Mouse (Mus musculus) lung, embryonic 14.5 days (tissue): ENCODE results near the gene Abhd14a. TPM values are rescaled to one million over a fixed set of nuclear protein-coding genes. Genes with fewer than 3 reads are reported as not detected.
"Not testable (repeated sequence)": the region's sequence is repeated elsewhere in the genome, so short reads cannot be mapped to it uniquely, and the experiment has no call there.

ENCODE experiments used
- ATAC-seq: fragments of 200-750 bp; cut with Nextera tagmentation; 2 replicates; pipeline ENCODE4 v1.8.0; 2017; ENCODE audit warnings: mild to moderate bottlenecking, moderate TSS enrichment, moderate library complexity; ENCODE audit not compliant: insufficient read depth
- DNase-seq: peaks from one replicate; pipeline ENCODE4 v3.0.0-alpha.2; 2015
- H3K27ac ChIP-seq: fragments of 300-500 bp; sonication (generic); 2 replicates; pipeline ENCODE4 v1.5.1; 2014; ENCODE audit warnings: low read depth, mild to moderate bottlenecking, moderate library complexity
- H3K27me3 ChIP-seq: fragments of 300-500 bp; sonication (generic); 2 replicates; pipeline ENCODE4 v1.6.1; 2014; ENCODE audit warnings: low read length, control low read depth; ENCODE audit not compliant: insufficient read depth
- H3K36me3 ChIP-seq: fragments of 300-500 bp; sonication (generic); 2 replicates; pipeline ENCODE4 v1.6.1; 2014; ENCODE audit warnings: control low read depth; ENCODE audit not compliant: insufficient read depth
- H3K4me1 ChIP-seq: fragments of 300-500 bp; sonication (generic); 2 replicates; pipeline ENCODE4 v1.6.1; 2014; ENCODE audit warnings: antibody characterized with exemption, control low read depth; ENCODE audit not compliant: insufficient read depth
- H3K4me2 ChIP-seq: fragments of 300-500 bp; sonication (generic); 2 replicates; pipeline ENCODE4 v1.6.1; 2014; ENCODE audit warnings: mild to moderate bottlenecking
- H3K4me3 ChIP-seq: fragments of 300-500 bp; sonication (generic); 2 replicates; pipeline ENCODE4 v1.5.1; 2014; ENCODE audit warnings: low read depth, low read length
- H3K9ac ChIP-seq: fragments of 300-500 bp; sonication (generic); 2 replicates; pipeline ENCODE4 v1.6.1; 2014
- H3K9me3 ChIP-seq: fragments of 300-500 bp; sonication (generic); 2 replicates; pipeline ENCODE4 v1.6.1; 2016; ENCODE audit warnings: low read depth, low read length, control low read depth
- CTCF ChIP-seq: IDR thresholded peaks from 2 replicates; pipeline ENCODE4 v1.5.1; 2016; ENCODE audit warnings: antibody characterized with exemption, low read depth
- WGBS: fragments of 180-500 bp; shearing (Covaris S2); extraction: QIAGEN DNeasy Blood & Tissue Kit; methylation state at CpG from one replicate; pipeline ENCODE4 v1.1.7; 2014; 5-methylcytosine and 5-hydroxymethylcytosine counted together
- polyA plus RNA-seq: library from polyadenylated mRNA; unstranded; fragments of >200 nt; fragmentation: Nextera tagmentation; extraction: Ambion mirVana; gene quantifications from 2 replicates; pipeline ENCODE4 v1.2.1, GENCODE M21; 2014

Gene Abhd14a
- polyA plus RNA-seq = 46.0 and 48.4 TPM in 2 replicates

- Histone ChIP-seq H3K9ac (peak within 1 kb of the TSS; percentile 71), H3K36me3 (0 out of 2 replicates have a peak, but pooled peaks cover 3% of the 10 kb centered on the region), H3K4me1 (peaks cover 28% of the 10 kb centered on the region), H3K9me3 (no peaks in the 10 kb centered on the region), H3K4me2 (peak within 1 kb of the TSS; percentile 89), H3K27ac (peak within 1 kb of the TSS; percentile 70), H3K27me3 (no peaks in the 10 kb centered on the region), H3K4me3 (peak within 1 kb of the TSS; percentile 54)
- peak; percentile 86 for ATAC-seq
- WGBS = under 1% methylated on average over 24 of the region's 24 CpGs
- TF ChIP-seq CTCF = peak; percentile 67
- DNase-seq = peak; percentile 97
Observed at GRCm38 (mm10) chr9:106447348-106447747, at the start of gene Abhd14a, which contains the start of gene Abhd14b. Gene Abhd14a, minus strand, starts transcription at chr9:106447678. Gene Abhd14b, plus strand, starts transcription at chr9:106447459.

GRCm38 (mm10) chr9:106487602-106488001 lies 40.1 kb upstream of the Abhd14a start:
- not testable (repeated sequence) for H3K9me3 ChIP-seq, ATAC-seq, H3K27me3 ChIP-seq, H3K4me2 ChIP-seq, H3K9ac ChIP-seq, H3K27ac ChIP-seq, H3K4me1 ChIP-seq, DNase-seq, H3K4me3 ChIP-seq
- peaks cover 39% of the 10 kb centered on the region for H3K36me3 ChIP-seq
- WGBS = 76% methylated on average over 6 of the region's 6 CpGs

GRCm38 (mm10) chr9:106485076-106485475 lies 37.6 kb upstream of the Abhd14a start:
- Histone ChIP-seq H3K4me3 (no peak overlapping the region), H3K36me3 (peaks cover 56% of the 10 kb centered on the region), H3K9ac (no peak overlapping the region), H3K27ac (no peak overlapping the region), H3K9me3 (no peaks in the 10 kb centered on the region), H3K4me1 (no peaks in the 10 kb centered on the region), H3K4me2 (no peak overlapping the region), H3K27me3 (no peaks in the 10 kb centered on the region)
- no peak for TF ChIP-seq CTCF
- ATAC-seq (no peak), DNase-seq (no peak)
- WGBS = 79% methylated on average over 10 of the region's 10 CpGs

GRCm38 (mm10) chr9:106483606-106484005 lies 36.1 kb upstream of the Abhd14a start:
- Histone ChIP-seq H3K4me3 (no peak overlapping the region), H3K4me1 (no peaks in the 10 kb centered on the region), H3K9ac (no peak overlapping the region), H3K4me2 (no peak overlapping the region), H3K36me3 (peaks cover 56% of the 10 kb centered on the region), H3K9me3 (no peaks in the 10 kb centered on the region), H3K27me3 (no peaks in the 10 kb centered on the region), H3K27ac (no peak overlapping the region)
- TF ChIP-seq CTCF = no peak
- DNase-seq (no peak), ATAC-seq (no peak)
- WGBS = 88% methylated on average over 17 of the region's 17 CpGs

- Histone ChIP-seq H3K27me3 (no peaks in the 10 kb centered on the region), H3K36me3 (peaks cover 56% of the 10 kb centered on the region), H3K4me3 (no peak overlapping the region), H3K4me1 (0 out of 2 replicates have a peak, but pooled peaks cover under 1% of the 10 kb centered on the region), H3K4me2 (no peak overlapping the region), H3K27ac (no peak overlapping the region), H3K9me3 (no peaks in the 10 kb centered on the region), H3K9ac (no peak overlapping the region)
- no peak for TF ChIP-seq CTCF
- DNase-seq (no peak), ATAC-seq (no peak)
- 91% methylated on average over 10 of the region's 10 CpGs for WGBS
Observed at GRCm38 (mm10) chr9:106483136-106483535, 35.7 kb upstream of the Abhd14a start.

GRCm38 (mm10) chr9:106482578-106483115 lies 35.2 kb upstream of the Abhd14a start:
- Histone ChIP-seq H3K4me3 (no peak overlapping the region), H3K4me1 (0 out of 2 replicates have a peak, but pooled peaks cover 2% of the 10 kb centered on the region), H3K27ac (no peak overlapping the region), H3K9me3 (no peaks in the 10 kb centered on the region), H3K36me3 (peaks cover 56% of the 10 kb centered on the region), H3K4me2 (no peak overlapping the region), H3K27me3 (no peaks in the 10 kb centered on the region), H3K9ac (no peak overlapping the region)
- ATAC-seq (no peak), DNase-seq (no peak)
- 85% methylated on average over 17 of the region's 17 CpGs for WGBS
- TF ChIP-seq CTCF = no peak

GRCm38 (mm10) chr9:106481676-106482075 lies 34.2 kb upstream of the Abhd14a start:
- Histone ChIP-seq H3K4me1 (0 out of 2 replicates have a peak, but pooled peaks cover 2% of the 10 kb centered on the region), H3K4me2 (no peak overlapping the region), H3K4me3 (no peak overlapping the region), H3K9me3 (no peaks in the 10 kb centered on the region), H3K36me3 (peaks cover 56% of the 10 kb centered on the region), H3K9ac (no peak overlapping the region), H3K27ac (no peak overlapping the region), H3K27me3 (no peaks in the 10 kb centered on the region)
- 86% methylated on average over 13 of the region's 13 CpGs for WGBS
- DNase-seq (no peak), ATAC-seq (no peak)
- TF ChIP-seq CTCF = no peak
